Mouse (Mus musculus): Measurements from ENCODE around the gene Med7.

The Med7 gene

DNA sequence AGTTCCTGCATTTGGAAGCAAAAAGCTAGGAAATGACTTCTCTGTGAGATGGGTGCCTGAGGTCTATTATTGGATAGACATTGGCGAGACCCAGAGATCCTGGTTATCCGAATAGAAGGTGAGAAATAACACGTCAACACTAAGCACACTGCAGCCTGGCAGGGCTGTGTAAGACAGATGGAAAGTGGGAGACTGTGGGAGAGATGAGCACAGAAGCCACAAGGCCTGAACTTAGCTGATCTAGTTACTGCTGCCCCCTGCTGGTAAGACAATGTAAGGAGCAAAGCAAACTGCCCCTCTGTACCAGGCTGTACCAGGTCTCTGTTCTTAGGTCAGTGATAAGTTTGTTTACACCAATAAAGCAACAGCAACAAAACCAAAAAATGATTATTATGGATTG is 5.6 kb upstream of the Med7 start:
- peak; percentile 82 for DNase-seq

GRCm38 (mm10) chr11:46435363-46435762 is 1.4 kb upstream of the Med7 start:
- no peak for DNase-seq

- no peak for DNase-seq
These were observed 805 bp downstream of the Med7 start for GRCm38 (mm10) chr11:46437459-46438000.

DNA sequence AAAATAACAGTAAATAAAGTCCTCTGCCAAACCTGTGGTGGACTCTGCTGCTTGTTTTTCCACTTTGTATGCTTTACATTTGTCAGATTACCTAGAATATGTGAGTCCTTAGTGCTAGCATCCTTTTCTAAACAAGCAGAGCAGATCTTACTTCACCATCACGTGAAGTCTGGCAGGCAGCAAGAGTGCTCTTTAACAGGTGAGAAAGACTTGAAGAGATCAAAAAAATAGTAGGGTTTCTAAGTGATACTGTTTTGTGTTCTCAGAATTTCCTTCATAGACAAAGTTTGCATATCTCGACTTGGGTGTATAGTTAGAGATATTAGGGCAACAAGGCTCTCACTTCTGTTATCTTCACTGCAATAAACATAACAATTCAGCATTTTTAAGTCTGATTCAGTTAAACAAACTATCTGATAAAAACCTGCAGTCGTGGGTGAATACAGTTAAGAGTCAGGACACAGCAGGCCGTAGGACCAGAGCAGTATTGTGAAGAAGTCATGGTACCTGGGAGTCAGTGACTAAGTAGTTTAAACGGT is 2.3 kb downstream of the Med7 start:
- no peak for DNase-seq

DNA sequence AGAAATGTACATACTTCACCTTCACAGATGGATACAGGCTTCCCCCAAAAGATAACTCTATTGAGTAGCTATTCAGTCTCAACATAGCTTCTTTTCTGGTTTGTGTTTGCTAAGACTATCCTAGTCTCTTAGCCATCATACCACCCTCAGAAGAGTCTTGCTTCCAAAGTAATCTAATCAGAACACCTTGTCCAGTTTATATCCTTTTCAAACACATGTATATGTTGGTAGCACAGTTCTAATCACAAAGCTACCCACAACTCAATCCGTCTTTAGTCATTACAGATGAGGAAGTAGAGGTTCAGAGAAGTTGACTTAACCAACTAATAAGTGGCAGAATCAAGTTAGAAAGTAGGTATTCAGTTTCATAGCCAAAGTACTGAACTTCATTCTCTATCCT is 5.0 kb downstream of the Med7 start:
- no peak for DNase-seq

DNA sequence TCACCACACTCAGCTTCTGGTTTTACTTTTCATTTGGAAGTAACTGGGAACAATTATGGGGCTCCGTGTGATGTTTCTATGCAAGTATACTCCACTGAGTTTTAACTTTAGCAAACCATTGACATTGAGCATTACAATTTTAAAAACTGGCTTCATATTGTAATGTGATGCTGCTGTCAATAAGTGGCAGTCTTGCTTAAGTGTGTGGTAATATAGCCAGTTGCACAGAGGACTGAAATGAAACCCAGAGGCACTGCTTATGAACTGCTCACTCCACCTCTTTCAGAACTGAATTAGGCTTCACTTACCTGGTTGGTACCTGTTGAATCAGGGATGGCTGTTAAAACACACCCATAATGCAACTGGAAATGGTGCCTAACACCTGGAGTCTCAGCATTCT is 6.4 kb downstream of the Med7 start:
- no peak for DNase-seq

GRCm38 (mm10) chr11:46443979-46444378 is 7.3 kb downstream of the Med7 start:
- DNase-seq = no peak

GRCm38 (mm10) chr11:46446150-46446549 is 9.4 kb downstream of the Med7 start:
- no peak for DNase-seq

DNA sequence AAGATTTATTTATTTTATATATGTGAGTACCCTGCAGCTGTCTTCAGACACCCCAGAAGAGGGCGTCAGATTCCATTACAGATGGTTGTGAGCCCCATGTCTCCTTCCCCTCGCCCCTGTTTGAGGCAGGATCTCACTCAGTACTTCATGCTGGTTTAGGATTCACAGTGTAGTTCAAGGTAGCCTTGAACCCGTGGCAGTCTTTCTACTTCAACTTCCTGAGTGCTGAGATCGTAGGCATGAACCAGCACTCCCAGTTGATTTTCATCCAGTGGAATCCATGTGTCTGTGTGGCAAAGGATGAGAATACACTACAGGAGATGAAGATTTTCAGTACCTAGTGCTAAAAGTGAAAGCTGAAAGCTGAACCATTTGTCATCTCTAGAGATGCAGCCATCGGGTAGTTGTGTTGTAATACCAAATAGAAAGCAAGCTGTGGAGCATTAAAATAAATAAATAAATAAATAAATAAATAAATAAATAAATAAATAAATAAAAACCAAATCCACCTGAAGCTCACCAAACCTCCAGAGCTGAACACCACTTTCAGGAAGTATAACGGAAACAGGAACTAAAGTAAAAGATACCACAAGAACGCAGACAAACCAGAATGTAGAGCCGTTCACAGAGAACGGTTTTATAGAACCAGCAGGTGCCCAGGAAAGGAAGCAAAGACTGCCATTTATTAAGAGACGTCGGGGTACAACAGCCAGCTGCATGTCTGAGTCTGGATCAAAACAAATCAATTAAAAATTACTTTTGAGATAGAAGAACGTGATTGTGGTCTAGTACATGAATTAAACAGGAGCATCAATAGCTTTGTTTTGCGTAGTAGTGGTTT is 11.1 kb downstream of the Med7 start:
- DNase-seq = no peak

DNA sequence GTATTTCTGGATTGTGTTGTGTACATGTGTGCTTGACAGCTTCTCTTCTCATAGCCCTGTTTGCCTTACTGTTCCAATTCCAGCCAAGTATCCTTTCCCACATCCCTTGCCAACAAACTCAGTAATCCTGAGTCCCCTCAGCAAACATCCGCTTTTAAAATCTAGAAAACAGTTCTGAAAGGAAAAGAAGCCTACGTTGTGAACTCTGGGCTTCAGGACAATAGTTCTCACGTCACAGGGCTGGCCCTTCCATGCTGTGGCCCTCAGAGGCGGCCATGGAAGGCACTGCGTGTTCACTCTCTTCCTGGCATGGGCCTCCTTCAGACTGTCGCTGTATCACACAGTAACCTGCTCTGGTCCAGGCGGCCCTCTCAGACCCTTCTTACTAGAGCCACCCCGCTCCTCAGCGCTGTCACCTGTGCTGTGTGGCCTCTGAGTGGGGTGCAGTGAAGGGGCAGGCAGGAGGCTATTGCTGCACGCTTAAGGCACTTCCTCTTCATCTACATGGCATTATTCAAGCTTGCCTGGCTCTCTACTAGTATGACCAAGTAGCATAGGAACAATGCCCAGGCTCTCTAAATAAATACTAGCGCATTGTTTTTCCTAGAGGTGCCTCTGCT is 12.8 kb downstream of the Med7 start:
- no peak for DNase-seq

DNA sequence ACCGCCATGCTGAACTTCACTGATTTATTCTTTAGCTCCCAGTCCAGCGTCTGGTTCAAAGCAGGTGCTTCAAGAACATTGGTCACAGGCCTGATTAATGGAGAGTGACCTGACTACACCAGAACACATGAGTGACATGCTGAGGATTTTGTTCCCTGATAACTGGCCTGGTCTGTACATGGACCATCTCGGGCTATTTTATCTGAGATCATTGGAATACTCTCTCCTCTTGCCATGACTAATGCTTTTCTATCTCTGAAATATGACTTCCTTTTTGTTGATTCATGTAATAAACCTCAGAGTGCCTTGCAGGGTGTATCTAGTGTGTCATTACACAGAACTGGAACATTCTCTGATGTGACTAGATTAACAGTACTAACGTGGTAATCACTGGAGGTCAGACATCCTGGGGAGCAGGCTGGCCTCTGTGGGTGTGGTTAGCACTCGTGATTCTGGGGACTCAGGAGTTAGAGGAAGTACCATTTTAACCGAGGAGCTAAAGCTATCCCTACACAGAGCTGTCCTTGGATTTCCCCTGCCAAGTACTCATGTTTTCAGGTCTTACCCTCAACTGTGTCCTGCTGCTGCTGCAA is 17.8 kb downstream of the Med7 start, which contains the start of gene Havcr2:
Gene Havcr2 (plus strand): TSS at position 483 of the 593 bp plus-strand sequence.
- DNase-seq = no peak

DNA sequence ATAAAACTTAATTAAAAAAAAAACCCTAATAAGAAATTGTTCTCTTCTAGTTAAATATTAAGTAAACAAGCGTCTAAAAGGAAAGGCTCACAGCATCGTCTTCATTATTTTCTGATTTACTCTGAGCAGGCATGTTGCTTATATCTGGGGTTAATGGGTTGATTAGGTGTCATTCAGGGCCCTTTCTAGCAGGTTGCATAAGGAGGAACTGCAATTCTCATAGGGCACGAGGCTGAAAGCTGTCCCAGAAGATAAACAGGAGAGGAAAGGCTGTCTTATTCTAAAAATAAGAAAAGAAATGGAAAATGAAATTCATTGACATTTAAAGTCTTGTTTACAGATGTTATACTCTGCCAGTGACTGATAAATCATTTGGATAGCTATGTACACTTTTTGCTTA is 23.2 kb downstream of the Med7 start:
- DNase-seq = no peak

GRCm38 (mm10) chr11:46461362-46461761 is 24.6 kb downstream of the Med7 start:
- DNase-seq = no peak

- no peak for DNase-seq
These were observed 25.2 kb downstream of the Med7 start for GRCm38 (mm10) chr11:46461931-46462330.

DNA sequence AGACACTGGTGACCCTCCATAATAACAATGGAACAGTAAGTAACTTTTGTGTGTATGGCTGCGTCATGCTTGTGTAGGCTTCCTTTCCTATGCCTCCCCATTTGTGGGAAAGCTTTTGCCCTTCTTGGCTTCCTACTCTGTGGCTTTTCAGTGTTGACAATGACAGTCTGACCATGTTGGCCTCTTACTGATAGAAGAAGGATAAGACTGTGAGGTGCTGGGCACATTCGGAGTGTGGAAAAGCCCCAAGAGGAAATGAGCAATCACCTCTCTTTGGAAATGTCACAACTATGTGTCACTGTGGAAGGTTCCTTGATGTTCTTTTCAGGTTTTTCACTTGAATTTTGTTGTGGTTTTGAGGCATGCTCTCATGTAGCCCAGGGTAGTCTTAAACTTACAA is 30.2 kb downstream of the Med7 start:
- no peak for DNase-seq

DNA sequence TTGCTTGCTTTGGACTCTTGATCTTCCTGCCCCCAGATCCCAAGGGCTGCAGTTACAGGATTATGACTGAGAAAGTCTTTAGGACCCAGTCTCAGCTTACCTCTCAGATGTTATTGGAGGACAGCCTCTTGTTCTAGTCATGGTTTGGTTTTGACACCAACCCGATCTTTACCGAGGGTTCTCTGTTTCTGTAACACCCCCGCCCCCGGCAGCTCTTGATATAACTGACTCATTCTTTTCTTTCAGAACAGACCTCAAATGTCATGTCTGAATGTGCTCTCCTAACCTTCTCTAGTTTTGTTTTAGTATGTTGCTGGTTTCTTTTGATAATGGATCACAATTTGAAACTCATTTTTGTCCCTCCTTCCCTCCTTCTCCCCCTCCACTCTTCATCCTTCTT is 37.5 kb downstream of the Med7 start:
- no peak for DNase-seq

DNA sequence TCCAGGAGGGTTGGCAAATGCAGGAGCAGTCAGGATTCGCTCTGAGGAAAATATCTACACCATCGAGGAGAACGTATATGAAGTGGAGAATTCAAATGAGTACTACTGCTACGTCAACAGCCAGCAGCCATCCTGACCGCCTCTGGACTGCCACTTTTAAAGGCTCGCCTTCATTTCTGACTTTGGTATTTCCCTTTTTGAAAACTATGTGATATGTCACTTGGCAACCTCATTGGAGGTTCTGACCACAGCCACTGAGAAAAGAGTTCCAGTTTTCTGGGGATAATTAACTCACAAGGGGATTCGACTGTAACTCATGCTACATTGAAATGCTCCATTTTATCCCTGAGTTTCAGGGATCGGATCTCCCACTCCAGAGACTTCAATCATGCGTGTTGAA is 42.6 kb downstream of the Med7 start:
- DNase-seq = no peak

- DNase-seq = no peak
These were observed 43.8 kb downstream of the Med7 start for GRCm38 (mm10) chr11:46480517-46480916.

GRCm38 (mm10) chr11:46488231-46488630 is 51.5 kb downstream of the Med7 start:
- no peak for DNase-seq

DNA sequence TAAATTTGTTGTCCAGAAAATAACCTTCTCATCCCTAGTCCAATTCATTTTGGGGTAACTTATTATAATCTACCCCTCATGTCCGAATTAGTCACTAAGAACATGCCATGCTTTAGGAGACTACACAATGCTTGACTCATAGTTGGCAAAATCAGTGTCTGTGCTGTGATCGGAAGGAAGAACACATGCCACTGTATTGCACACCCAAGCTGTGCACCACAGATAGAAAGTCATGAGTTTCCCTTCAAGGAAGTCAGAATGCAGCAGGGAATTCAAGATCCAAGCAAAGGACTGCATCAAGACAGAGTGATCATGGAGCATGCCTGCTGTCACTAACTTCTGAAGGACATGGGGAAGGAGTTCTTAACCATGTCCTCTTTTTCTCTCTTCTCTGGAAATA is 51.9 kb downstream of the Med7 start:
- DNase-seq = no peak
